Mouse (Mus musculus): ENCODE measurements around the gene Gnl3l. TPM values are rescaled to one million over a fixed set of nuclear protein-coding genes. Genes with fewer than 3 reads are reported as not detected.

Gnl3l gene
- polyA plus RNA-seq, 2 experiments: 17.2 to 21.0 TPM

- WGBS: 17% methylated on average over 25 of the region's 25 CpGs
- ATAC-seq (ENCODE audit: low FRiP score, low read depth): peak; percentile 91
- peak overlapping the region; percentile 84 for H3K27ac ChIP-seq (replicated peaks; ENCODE audit: low read depth, low read length)
Measured at GRCm38 (mm10) chrX:150956522-150957300, 60.4 kb downstream of the Gnl3l start.

GRCm38 (mm10) chrX:150956016-150956415 is 61.1 kb downstream of the Gnl3l start:
- Histone ChIP-seq H3K27me3 (ENCODE audit: control insufficient read depth, insufficient read depth, low read length) (no peaks in the 10 kb centered on the region), H3K4me3 (replicated peaks; ENCODE audit: low read length) (peak overlapping the region; percentile 18; the same call in 1 of the 2 replicates), H3K9ac (ENCODE audit: low read depth, low read length, severe bottlenecking) (0 out of 2 replicates have a peak overlapping the region, but pooled peaks have one; percentile 16), H3K36me3 (ENCODE audit: control insufficient read depth, insufficient read depth, low read length) (no peaks in the 10 kb centered on the region), H3K4me1 (ENCODE audit: control insufficient read depth, insufficient read depth, low read length) (no peaks in the 10 kb centered on the region), H3K4me2 (replicated peaks; ENCODE audit: low read depth, low read length, severe bottlenecking) (peak overlapping the region; percentile 29), H3K9me3 (ENCODE audit: control insufficient read depth, low read length) (no peaks in the 10 kb centered on the region), H3K27ac (replicated peaks; ENCODE audit: low read depth, low read length) (peak overlapping the region; percentile 84; the same call in 1 of the 2 replicates)
- peak; percentile 19; the same call in 1 of the 2 replicates for ATAC-seq (ENCODE audit: low FRiP score, low read depth)
- DNase-seq (ENCODE audit: low spot score): peak; percentile 14
- 64% methylated on average over 1 of the region's 1 CpGs for WGBS
- TF ChIP-seq POLR2A (IDR thresholded peaks at IDR 0.05; ENCODE audit: borderline replicate concordance, extremely low read depth, insufficient read depth, insufficient read length): no peak

More at GRCm38 (mm10) chrX:150956522-150957300, 60.4 kb downstream of the Gnl3l start:
- Histone ChIP-seq H3K36me3 (ENCODE audit: control insufficient read depth, insufficient read depth, low read length) (no peaks in the 10 kb centered on the region), H3K27me3 (ENCODE audit: control insufficient read depth, insufficient read depth, low read length) (no peaks in the 10 kb centered on the region), H3K9me3 (ENCODE audit: control insufficient read depth, low read length) (no peaks in the 10 kb centered on the region), H3K4me2 (replicated peaks; ENCODE audit: low read depth, low read length, severe bottlenecking) (peak overlapping the region; percentile 29), H3K9ac (ENCODE audit: low read depth, low read length, severe bottlenecking) (peak overlapping the region; percentile 36; the same call in 1 of the 2 replicates), H3K4me3 (replicated peaks; ENCODE audit: low read length) (peak overlapping the region; percentile 22), H3K4me1 (ENCODE audit: control insufficient read depth, insufficient read depth, low read length) (no peaks in the 10 kb centered on the region)
- TF ChIP-seq POLR2A (IDR thresholded peaks at IDR 0.05; ENCODE audit: borderline replicate concordance, extremely low read depth, insufficient read depth, insufficient read length): no peak
- peak; percentile 89 for DNase-seq (ENCODE audit: low spot score)

GRCm38 (mm10) chrX:150955441-150955840 is 61.7 kb downstream of the Gnl3l start:
- H3K27ac ChIP-seq (replicated peaks; ENCODE audit: low read depth, low read length): 0 out of 2 replicates have a peak overlapping the region, but pooled peaks have one; percentile 26

GRCm38 (mm10) chrX:150954721-150955120 is 62.4 kb downstream of the Gnl3l start:
- no peak overlapping the region for H3K27ac ChIP-seq (replicated peaks; ENCODE audit: low read depth, low read length)
- DNase-seq (ENCODE audit: low spot score) (no peak), ATAC-seq (ENCODE audit: low FRiP score, low read depth) (no peak)
- WGBS: 71% methylated on average over 1 of the region's 1 CpGs
- no peak overlapping the region for H3K9ac ChIP-seq (ENCODE audit: low read depth, low read length, severe bottlenecking)
- H3K4me3 ChIP-seq (replicated peaks; ENCODE audit: low read length): no peak overlapping the region
- no peak for TF ChIP-seq POLR2A (IDR thresholded peaks at IDR 0.05; ENCODE audit: borderline replicate concordance, extremely low read depth, insufficient read depth, insufficient read length)
- H3K4me1 ChIP-seq (ENCODE audit: control insufficient read depth, insufficient read depth, low read length): no peaks in the 10 kb centered on the region
- no peak overlapping the region for H3K4me2 ChIP-seq (replicated peaks; ENCODE audit: low read depth, low read length, severe bottlenecking)
- no peaks in the 10 kb centered on the region for H3K36me3 ChIP-seq (ENCODE audit: control insufficient read depth, insufficient read depth, low read length)
- no peaks in the 10 kb centered on the region for H3K9me3 ChIP-seq (ENCODE audit: control insufficient read depth, low read length)
- no peaks in the 10 kb centered on the region for H3K27me3 ChIP-seq (ENCODE audit: control insufficient read depth, insufficient read depth, low read length)

More at GRCm38 (mm10) chrX:150955441-150955840, 61.7 kb downstream of the Gnl3l start:
- Histone ChIP-seq H3K9me3 (ENCODE audit: control insufficient read depth, low read length) (no peaks in the 10 kb centered on the region), H3K36me3 (ENCODE audit: control insufficient read depth, insufficient read depth, low read length) (no peaks in the 10 kb centered on the region), H3K9ac (ENCODE audit: low read depth, low read length, severe bottlenecking) (no peak overlapping the region), H3K4me1 (ENCODE audit: control insufficient read depth, insufficient read depth, low read length) (no peaks in the 10 kb centered on the region), H3K4me2 (replicated peaks; ENCODE audit: low read depth, low read length, severe bottlenecking) (no peak overlapping the region), H3K4me3 (replicated peaks; ENCODE audit: low read length) (no peak overlapping the region), H3K27me3 (ENCODE audit: control insufficient read depth, insufficient read depth, low read length) (no peaks in the 10 kb centered on the region)
- DNase-seq (ENCODE audit: low spot score) (peak; percentile 42), ATAC-seq (ENCODE audit: low FRiP score, low read depth) (peak; percentile 72)
- no peak for TF ChIP-seq POLR2A (IDR thresholded peaks at IDR 0.05; ENCODE audit: borderline replicate concordance, extremely low read depth, insufficient read depth, insufficient read length)
- 50% methylated on average over 2 of the region's 2 CpGs for WGBS

Other genes starting within 250 kb of the Gnl3l start
- gene Maged2, start 203.0 kb downstream of the Gnl3l start, polyA plus RNA-seq (2012; rRNA removed): 405 and 477 TPM in 2 replicates
- 949 and 973 TPM in 2 replicates for gene Maged2, start 203.0 kb downstream of the Gnl3l start, polyA plus RNA-seq (2014; fragmentation: Nextera tagmentation; extraction: Ambion mirVana)
- 42.8 and 49.9 TPM in 2 replicates for gene Fgd1, start 28.8 kb upstream of the Gnl3l start, polyA plus RNA-seq (2012; rRNA removed)
- gene Fgd1, start 28.8 kb upstream of the Gnl3l start, polyA plus RNA-seq (2014; fragmentation: Nextera tagmentation; extraction: Ambion mirVana): 15.7 and 18.6 TPM in 2 replicates
- gene Tsr2, start 79.2 kb upstream of the Gnl3l start, polyA plus RNA-seq (2012; rRNA removed): 24.5 and 34.9 TPM in 2 replicates
- 37.9 and 40.3 TPM in 2 replicates for gene Tsr2, start 79.2 kb upstream of the Gnl3l start, polyA plus RNA-seq (2014; fragmentation: Nextera tagmentation; extraction: Ambion mirVana)
- gene Wnk3, start 180.8 kb upstream of the Gnl3l start, polyA plus RNA-seq (2012; rRNA removed): 3.2 and 3.3 TPM in 2 replicates
- gene Wnk3, start 180.8 kb upstream of the Gnl3l start, polyA plus RNA-seq (2014; fragmentation: Nextera tagmentation; extraction: Ambion mirVana): 2.6 and 3.8 TPM in 2 replicates

All from limb, embryonic 14.5 days (tissue).